Mouse (Mus musculus) liver, embryonic 14.5 days (tissue): ENCODE results near the gene Atg2b. TPM values are rescaled to one million over a fixed set of nuclear protein-coding genes. Genes with fewer than 3 reads are reported as not detected.

Experiments used
- ATAC-seq: fragments of 200-750 bp; cut with Nextera tagmentation; 2 replicates; pipeline ENCODE4 v1.8.0; 2017; ENCODE audit warnings: moderate number of reproducible peaks, mild to moderate bottlenecking, moderate library complexity; ENCODE audit not compliant: insufficient read depth
- DNase-seq, 3 experiments: peaks; one replicate each; pipeline ENCODE4 v3.0.0-alpha.2; 2012 to 2013; ENCODE audit warnings: low read depth in 3 of 3, low spot score in 3 of 3
- H3K27ac ChIP-seq: fragments of 300-500 bp; sonication (generic); 2 replicates; pipeline ENCODE4 v1.5.1; 2014; ENCODE audit warnings: moderate library complexity, mild to moderate bottlenecking, control low read depth, inconsistent platforms
- H3K27me3 ChIP-seq: fragments of 300-500 bp; sonication (generic); 2 replicates; pipeline ENCODE4 v1.6.1; 2014; ENCODE audit warnings: mild to moderate bottlenecking, low read length, moderate library complexity; ENCODE audit not compliant: control insufficient read depth, insufficient read depth
- H3K36me3 ChIP-seq: fragments of 300-500 bp; sonication (generic); replicated peaks from 2 replicates; pipeline ENCODE4 v1.6.1; 2014; ENCODE audit warnings: low read depth; ENCODE audit not compliant: control insufficient read depth, insufficient read depth
- H3K4me1 ChIP-seq, 2 experiments: fragments of 200-500 bp in 1 of 2; fragments of 300-500 bp in 1 of 2; sonication (generic) in 1 of 2; replicated peaks; 2 replicates each; pipeline ENCODE4 v1.6.1; 2012 to 2014; ENCODE audit warnings: antibody characterized with exemption in 1 of 2, inconsistent platforms in 1 of 2, low read length in 1 of 2; ENCODE audit not compliant: control insufficient read depth in 2 of 2, insufficient read depth in 2 of 2
- H3K4me2 ChIP-seq: fragments of 300-500 bp; sonication (generic); 2 replicates; pipeline ENCODE4 v1.6.1; 2014; ENCODE audit warnings: low read depth, mild to moderate bottlenecking, control low read depth, moderate library complexity
- H3K4me3 ChIP-seq, 2 experiments: fragments of 200-500 bp in 1 of 2; fragments of 300-500 bp in 1 of 2; sonication (generic) in 1 of 2; 2 replicates each; pipeline ENCODE4 v1.5.1; 2012 to 2014; ENCODE audit warnings: low read depth in 2 of 2, low read length in 2 of 2, mild to moderate bottlenecking in 2 of 2, control low read depth in 1 of 2, inconsistent platforms in 1 of 2, moderate library complexity in 1 of 2; ENCODE audit not compliant: insufficient read depth in 1 of 2
- H3K9ac ChIP-seq: fragments of 300-500 bp; sonication (generic); replicated peaks from 2 replicates; pipeline ENCODE4 v1.6.1; 2014; ENCODE audit warnings: mild to moderate bottlenecking, control low read depth, moderate library complexity
- H3K9me3 ChIP-seq: fragments of 300-500 bp; sonication (generic); 2 replicates; pipeline ENCODE4 v1.6.1; 2016; ENCODE audit warnings: low read length, mixed read lengths; ENCODE audit not compliant: control insufficient read depth
- CTCF ChIP-seq: IDR thresholded peaks from 2 replicates; pipeline ENCODE4 v1.5.1; 2016; ENCODE audit warnings: antibody characterized with exemption, low read depth, control low read depth
- EP300 ChIP-seq: IDR thresholded peaks from 2 replicates; pipeline ENCODE4 v1.6.1; 2016; ENCODE audit warnings: antibody characterized with exemption, low read depth
- WGBS: fragments of 180-500 bp; shearing (Covaris S2); extraction: QIAGEN DNeasy Blood & Tissue Kit; methylation state at CpG from one replicate; pipeline ENCODE4 v1.1.7; 2014; ENCODE audit not compliant: insufficient replicate concordance; 5-methylcytosine and 5-hydroxymethylcytosine counted together
- polyA plus RNA-seq, 2 experiments: library from polyadenylated mRNA; depleted of rRNA in 1 of 2; stranded (reverse) in 1 of 2; unstranded in 1 of 2; fragments of >200 nt; fragmentation: Nextera tagmentation in 1 of 2; extraction: Ambion mirVana in 1 of 2; gene quantifications; 2 replicates each; pipeline versions ENCODE4 v1.2.1 to v1.2.3; 2012 to 2014

Gene Atg2b
- polyA plus RNA-seq (2012; rRNA removed) = 9.6 and 13.3 TPM in 2 replicates
- polyA plus RNA-seq (2014; fragmentation: Nextera tagmentation; extraction: Ambion mirVana) = 6.6 and 7.1 TPM in 2 replicates

DNA sequence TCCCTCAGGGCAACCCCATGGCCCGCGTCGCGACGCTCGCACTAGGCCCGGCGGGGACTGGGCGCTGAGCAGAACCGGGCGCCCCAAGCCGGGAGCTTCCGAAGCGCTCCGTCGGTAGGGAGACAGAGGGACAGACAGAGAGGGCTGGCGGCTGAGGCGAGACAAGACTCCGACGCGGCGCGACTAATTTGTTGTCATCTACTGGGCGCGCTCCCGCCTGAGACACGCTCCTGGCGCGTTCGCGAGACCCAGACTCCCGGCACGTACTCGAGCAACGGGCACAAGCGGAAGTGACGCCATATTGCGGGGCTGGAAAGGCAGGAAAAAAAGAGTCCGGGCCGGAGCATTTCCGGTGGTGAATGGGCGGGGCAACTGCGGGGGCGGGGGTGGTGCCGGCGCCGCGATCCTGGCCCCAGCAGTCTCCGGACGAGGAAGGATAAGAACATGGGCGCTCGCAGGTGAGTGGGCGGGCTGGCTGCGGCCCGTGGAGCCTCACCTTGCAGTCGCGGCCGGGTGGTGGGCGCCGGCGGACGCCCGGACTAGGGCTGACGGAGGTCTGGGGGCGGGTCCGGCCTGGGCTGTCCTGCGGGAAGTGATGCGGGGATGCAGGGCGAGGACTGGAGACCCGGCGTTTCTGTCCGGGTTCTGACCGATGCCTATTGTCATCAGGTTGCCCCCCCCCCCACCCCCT is at the start of gene Atg2b:
Atg2b (minus strand) TSS at position 211 of the 691 bp plus-strand sequence.
- Histone ChIP-seq H3K4me3 (peak within 1 kb of the TSS; percentile 80 to 85), H3K4me1 (peaks cover 15 to 25% of the 10 kb centered on the region in 2 experiments), H3K36me3 (no peaks in the 10 kb centered on the region), H3K4me2 (peak within 1 kb of the TSS; percentile 86), H3K27me3 (no peaks in the 10 kb centered on the region), H3K9me3 (no peaks in the 10 kb centered on the region), H3K9ac (peak within 1 kb of the TSS; percentile 88), H3K27ac (peak within 1 kb of the TSS; percentile 83)
- under 1% methylated on average over 72 of the region's 73 CpGs for WGBS
- peak; percentile 96 for DNase-seq
- peak; percentile 92 for ATAC-seq
- TF ChIP-seq EP300 (peak; percentile 12; the same call in 1 of the 2 replicates), CTCF (no peak)

DNA sequence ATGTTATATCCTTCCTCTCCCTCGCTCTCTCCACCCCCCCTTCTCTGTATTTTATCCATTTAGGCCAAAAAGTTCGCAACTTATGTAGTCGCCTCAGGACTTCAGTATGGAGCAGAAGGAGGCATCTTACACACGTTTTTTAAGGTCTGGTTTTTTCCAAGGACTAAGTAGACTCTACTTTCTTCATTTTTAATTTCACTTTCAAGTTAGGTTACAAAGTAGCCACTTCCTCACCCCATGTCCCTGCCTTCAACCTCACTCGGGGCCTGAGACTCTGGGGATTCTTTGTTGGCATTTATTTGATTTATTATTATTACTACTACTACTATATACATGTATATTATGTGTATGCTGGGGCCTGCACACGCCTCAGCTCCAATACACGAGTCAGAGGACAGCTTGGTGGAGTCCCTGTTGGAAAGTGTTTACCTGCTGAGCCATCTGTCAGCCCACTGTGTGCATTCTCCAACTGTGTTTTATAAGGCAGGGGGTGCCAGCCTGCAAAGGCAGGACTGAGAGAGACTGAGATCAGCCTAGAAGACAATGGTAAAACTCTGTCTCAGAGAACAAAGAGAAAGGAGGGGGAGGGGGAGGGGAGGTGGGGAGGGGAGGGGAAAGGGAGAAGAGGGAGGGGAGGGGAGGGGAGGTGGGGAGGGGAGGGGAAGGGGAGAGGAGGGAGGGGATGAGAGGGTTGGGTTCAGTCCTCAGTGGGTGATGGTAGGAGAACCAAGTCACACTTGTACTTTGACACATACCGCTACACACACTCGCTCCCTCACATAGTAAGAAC is 48.6 kb upstream of the Atg2b start:
- ATAC-seq (no peak), DNase-seq (no peak)
- 59% methylated on average over 9 of the region's 9 CpGs for WGBS
- Histone ChIP-seq H3K27me3 (no peaks in the 10 kb centered on the region), H3K9ac (no peak overlapping the region), H3K4me2 (no peak overlapping the region), H3K4me3 (no peak overlapping the region), H3K9me3 (no peaks in the 10 kb centered on the region), H3K27ac (no peak overlapping the region), H3K4me1 (peaks cover 0 to 9% of the 10 kb centered on the region in 2 experiments; a peak in 2 of 4 replicates), H3K36me3 (no peaks in the 10 kb centered on the region)
- no peak for TF ChIP-seq EP300
- no peak for TF ChIP-seq CTCF

DNA sequence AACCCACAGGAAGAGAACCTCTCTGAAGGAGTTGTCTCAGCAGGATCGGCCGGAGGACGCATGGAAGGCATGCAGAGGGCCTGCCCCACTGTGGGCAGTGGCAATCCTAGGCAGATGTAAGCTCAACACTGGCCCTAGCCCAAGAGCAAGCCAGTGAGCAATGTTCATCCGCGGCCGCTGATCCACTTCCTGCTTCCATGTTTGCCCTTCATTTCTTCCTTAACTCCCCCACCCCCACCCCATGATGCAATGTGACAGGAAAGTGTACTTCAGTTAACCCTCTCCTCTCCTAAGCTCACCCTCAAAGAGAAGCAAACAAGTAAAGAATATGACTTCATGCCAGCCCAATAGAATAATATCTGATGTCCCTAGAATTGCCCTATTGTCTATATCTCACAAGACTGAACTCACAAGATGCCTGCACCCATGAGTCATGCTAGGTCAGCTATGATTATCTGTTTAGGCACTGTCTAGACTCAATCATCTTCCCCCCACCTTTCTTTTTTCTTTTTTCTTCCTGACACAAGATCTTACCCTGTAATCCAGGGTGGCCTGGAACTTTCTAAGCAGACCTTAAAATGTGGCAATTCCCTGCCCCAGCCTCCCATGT is 45.9 kb upstream of the Atg2b start:
- Histone ChIP-seq H3K4me1 (peaks cover 15 to 27% of the 10 kb centered on the region in 2 experiments), H3K9me3 (no peaks in the 10 kb centered on the region), H3K4me3 (no peak overlapping the region), H3K27ac (no peak overlapping the region), H3K9ac (no peak overlapping the region), H3K4me2 (no peak overlapping the region), H3K36me3 (no peaks in the 10 kb centered on the region), H3K27me3 (no peaks in the 10 kb centered on the region)
- DNase-seq (no peak), ATAC-seq (no peak)
- WGBS = 56% methylated on average over 6 of the region's 6 CpGs
- no peak for TF ChIP-seq EP300
- TF ChIP-seq CTCF = no peak

DNA sequence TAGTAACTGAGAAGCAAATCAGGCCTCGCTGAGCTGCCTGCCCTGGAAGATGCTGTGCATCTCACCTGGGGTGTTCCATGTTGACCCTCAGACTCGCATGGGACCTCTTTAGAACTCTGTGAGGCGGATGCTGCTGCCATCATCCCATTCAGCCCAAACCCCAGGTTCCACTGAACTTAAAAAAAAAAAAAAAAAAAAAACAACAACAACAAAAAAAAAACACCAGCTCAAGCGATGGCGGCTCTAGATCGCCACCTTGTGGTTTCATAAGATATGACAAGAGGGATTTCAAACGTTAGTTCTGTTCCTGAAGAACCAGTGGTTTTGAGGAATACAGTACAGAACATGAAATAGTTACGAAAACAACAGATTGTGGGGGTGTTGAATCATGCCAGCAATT is 43.0 kb upstream of the Atg2b start:
- peak; percentile 38 to 56 (median 47) for DNase-seq
- ATAC-seq = no peak
- Histone ChIP-seq H3K4me2 (no peak overlapping the region), H3K9me3 (no peaks in the 10 kb centered on the region), H3K4me3 (no peak overlapping the region), H3K9ac (no peak overlapping the region), H3K27ac (peak overlapping the region; percentile 5), H3K4me1 (peaks cover 23 to 44% of the 10 kb centered on the region in 2 experiments), H3K36me3 (no peaks in the 10 kb centered on the region), H3K27me3 (no peaks in the 10 kb centered on the region)
- TF ChIP-seq EP300 (no peak), CTCF (peak; percentile 79)
- WGBS = 18% methylated on average over 8 of the region's 8 CpGs

DNA sequence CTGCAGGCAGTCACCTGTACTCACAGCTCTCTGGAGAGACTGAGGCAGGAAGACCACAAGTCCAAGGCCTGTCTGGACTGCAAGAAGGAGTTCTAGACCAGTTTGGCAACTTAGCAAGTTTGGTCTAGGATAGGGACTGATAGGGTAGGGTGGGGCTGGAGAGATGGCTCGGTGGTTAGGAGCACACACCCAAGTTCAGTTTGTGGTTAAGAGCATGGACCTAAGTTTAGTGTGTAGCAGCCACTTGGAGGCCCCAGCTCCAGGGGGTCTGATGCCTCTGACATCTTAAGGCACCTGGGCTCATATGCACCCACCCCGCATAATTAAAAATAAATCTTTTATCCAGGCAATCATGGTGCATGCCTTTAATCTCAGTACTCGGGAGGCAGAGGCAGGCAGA is 42.3 kb upstream of the Atg2b start:
- peaks cover 23 to 44% of the 10 kb centered on the region in 2 experiments for H3K4me1 ChIP-seq
- peak; percentile 80 for ATAC-seq
- H3K9me3 ChIP-seq = no peaks in the 10 kb centered on the region
- H3K27me3 ChIP-seq = no peaks in the 10 kb centered on the region
- H3K4me3 ChIP-seq = no peak overlapping the region
- H3K27ac ChIP-seq = peak overlapping the region; percentile 27
- TF ChIP-seq CTCF = no peak
- TF ChIP-seq EP300 = peak; percentile 43; the same call in 1 of the 2 replicates
- no peaks in the 10 kb centered on the region for H3K36me3 ChIP-seq
- peak overlapping the region; percentile 5; the same call in 1 of the 2 replicates for H3K4me2 ChIP-seq
- peak in 2 of 3 experiments; percentile 34 to 53 for DNase-seq
- no peak overlapping the region for H3K9ac ChIP-seq
- 14% methylated on average over 3 of the region's 3 CpGs for WGBS
